Mouse (Mus musculus) layer of hippocampus, postnatal 25 days (tissue): ENCODE data around the gene Rpl13. TPM values are rescaled to one million over a fixed set of nuclear protein-coding genes. Genes with fewer than 3 reads are reported as not detected.

Experiments used
- DNase-seq, 2 experiments: peaks; one replicate each; pipeline ENCODE4 v3.0.0; 2022; ENCODE audit warnings: mixed read lengths in 2 of 2, low spot score in 1 of 2; ENCODE audit errors: extremely low spot score in 1 of 2
- microRNA-seq, 2 experiments: library from miRNA; unstranded; fragments of <30 nt; microRNA quantifications; one replicate each; pipeline ENCODE4 v1.2.0; 2021
- total RNA-seq, 2 experiments: library from RNA; stranded (reverse); gene quantifications; 2 replicates each; pipeline ENCODE4 v1.2.3; 2021

Rpl13 gene
- total RNA-seq, 2 experiments from 2014 or later, result 378 to 449 TPM

- DNase-seq, result no peak
These were observed 43.1 kb downstream of the Rpl13 start for GRCm38 (mm10) chr8:123145279-123145678.

DNA sequence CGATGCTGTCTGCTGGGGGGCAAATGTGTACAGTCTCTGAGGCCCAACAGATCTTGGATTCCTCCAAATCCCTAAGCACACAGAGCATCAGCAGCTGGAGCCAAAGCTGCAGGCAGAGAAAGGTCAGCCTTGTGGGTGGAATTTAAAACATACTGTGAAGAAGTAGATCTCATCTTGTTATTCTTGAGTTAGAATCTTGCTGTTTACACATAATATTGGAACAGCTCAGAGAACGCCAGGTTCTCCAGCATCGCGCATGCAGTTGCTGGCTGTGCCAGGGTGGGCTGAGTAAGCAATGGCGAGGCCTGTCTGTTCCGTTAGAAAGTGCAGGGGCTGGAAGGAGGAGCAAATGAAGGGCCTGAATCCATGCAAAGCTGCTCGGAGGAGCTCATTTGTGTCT is 44.2 kb downstream of the Rpl13 start:
- no peak for DNase-seq

DNA sequence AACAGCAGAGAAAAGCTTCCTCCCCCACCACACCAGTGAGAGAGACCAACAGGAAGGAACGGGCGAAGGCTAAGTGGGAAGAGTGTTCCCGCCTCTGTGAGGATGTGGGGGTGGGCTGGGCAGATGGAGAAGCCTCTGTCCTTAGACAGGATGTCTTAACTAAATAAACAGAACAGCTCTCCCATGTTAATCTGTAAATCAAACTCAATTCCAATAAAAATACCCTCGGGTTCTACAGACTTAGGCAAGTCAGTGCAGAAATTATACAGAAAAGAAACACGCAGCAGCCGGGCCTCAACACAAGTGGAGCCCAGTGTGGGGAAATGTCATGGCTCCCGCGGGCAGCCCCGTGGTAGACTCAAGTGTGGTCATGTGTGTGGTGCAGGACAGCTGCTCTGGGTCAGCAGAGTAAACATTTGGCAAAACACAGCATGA is 48.6 kb downstream of the Rpl13 start:
- DNase-seq, result no peak

Small RNA genes lying within 50 kb of the gene (microRNA-seq; reads per million reads assigned to microRNA genes)
- gene Mir7079 (1.8 to 2.0 reads per million in 2 experiments), gene Mir7080 (475 to 588 reads per million in 2 experiments)

Other genes with a start within 250 kb of the Rpl13 start
- 100 to 1,000 TPM; 147 to 171 TPM for gene Ankrd11, start 60.1 kb upstream of the Rpl13 start, total RNA-seq
- 10 to 100 TPM; 54.5 to 72.1 TPM for gene Spg7, start 39.4 kb upstream of the Rpl13 start, total RNA-seq
- 100 to 1,000 TPM; 273 to 300 TPM for gene Cpne7, start 15.0 kb downstream of the Rpl13 start, total RNA-seq
- gene Sult5a1, start 56.0 kb downstream of the Rpl13 start, total RNA-seq, result 1 to 10 TPM; 2.0 to 2.5 TPM
- gene Dpep1, start 83.9 kb downstream of the Rpl13 start, total RNA-seq, result under 1 TPM; 0.17 to 0.23 TPM
- 100 to 1,000 TPM; 112 to 116 TPM for gene Chmp1a, start 110.4 kb downstream of the Rpl13 start, total RNA-seq
- gene Spata33, start 110.5 kb downstream of the Rpl13 start, total RNA-seq, result 1 to 10 TPM; 6.5 to 7.3 TPM
- 10 to 100 TPM; 77.3 to 94.0 TPM for gene Cdk10, start 122.5 kb downstream of the Rpl13 start, total RNA-seq
- 10 to 100 TPM; 85.7 to 94.3 TPM for gene Spata2l, start 133.9 kb downstream of the Rpl13 start, total RNA-seq
- 10 to 100 TPM; 19.1 to 23.7 TPM for gene Zfp276, start 151.8 kb downstream of the Rpl13 start, total RNA-seq
- gene Vps9d1, start 152.0 kb downstream of the Rpl13 start, total RNA-seq, result 10 to 100 TPM; 57.4 to 65.0 TPM
- 1 to 10 TPM; 1.7 to 3.7 TPM for gene Fanca, start 216.2 kb downstream of the Rpl13 start, total RNA-seq
- 10 to 100 TPM; 15.3 to 17.9 TPM for gene Spire2, start 230.4 kb downstream of the Rpl13 start, total RNA-seq